Comparison of ENCODE assay signal across 9 mouse cellular contexts in genomic region chr7:84447060-84447459, GRCm38 (mm10). TPM values are rescaled to one million over a fixed set of nuclear protein-coding genes. Genes with fewer than 3 reads are reported as not detected.
DNase-seq lines count a peak whose midpoint lies in the region; ATAC-seq and TF ChIP-seq lines count a peak whose summit lies in the region.
"Had no signal": no experiment of that assay in that cellular context is flagged by ENCODE, and none has a peak within 500 bp of the region (broad histone marks: within the 10 kb centered on the region; RNA-seq: fewer than 3 reads in every experiment).

No protein-coding gene starts in this region.

- no peak overlapping the region for H3K9ac ChIP-seq in forebrain, embryonic 15.5 days (replicated peaks)
- no peak overlapping the region for H3K9ac ChIP-seq in lung, postnatal 0 days (replicated peaks; ENCODE audit: low read depth)
- H3K9ac ChIP-seq: liver, embryonic 13.5 days had no signal

- H3K9me3 ChIP-seq in E14TG2a.4 (ENCODE audit: low read length): no peaks in the 10 kb centered on the region
- no peaks in the 10 kb centered on the region for H3K9me3 ChIP-seq in forebrain, embryonic 15.5 days
- H3K9me3 ChIP-seq in lung, postnatal 0 days (ENCODE audit: low read length): no peaks in the 10 kb centered on the region
- H3K9me3 ChIP-seq: liver, embryonic 13.5 days had no signal

- no peaks in the 10 kb centered on the region for H3K36me3 ChIP-seq in E14TG2a.4 (ENCODE audit: insufficient read depth, low read length)
- no peaks in the 10 kb centered on the region for H3K36me3 ChIP-seq in forebrain, embryonic 15.5 days
- no peaks in the 10 kb centered on the region for H3K36me3 ChIP-seq in lung, postnatal 0 days (ENCODE audit: insufficient read depth, low read length)
- H3K36me3 ChIP-seq: liver, embryonic 13.5 days had no signal

- peak; percentile 68 for TF ChIP-seq CTCF in gastrocnemius, adult 2 months (IDR thresholded peaks at IDR 0.05)
- TF ChIP-seq CTCF in E14TG2a.4 (conservative IDR thresholded peaks at IDR 0.05; ENCODE audit: low read length): peak; percentile 99
- TF ChIP-seq CTCF in lung, postnatal 0 days (IDR thresholded peaks at IDR 0.05): peak; percentile 91

- DNase-seq in gastrocnemius, adult 2 months: no peak
- no peak for DNase-seq in gastrocnemius, postnatal 25 days
- peak; percentile 28 for DNase-seq in c-Kit-positive CD71-positive TER-119-negative erythroid progenitor cells, embryonic 14.5 days (ENCODE audit: low read depth)
- DNase-seq in kidney, postnatal 36 days: peak; percentile 62 to 71
- peak; percentile 79 for DNase-seq in lung, postnatal 0 days (ENCODE audit: low spot score)
- peak; percentile 44 for DNase-seq in right cerebral cortex, postnatal 4 days
- DNase-seq: liver, embryonic 13.5 days had no signal

- H3K4me3 ChIP-seq in gastrocnemius, adult 2 months: no peak overlapping the region
- no peak overlapping the region for H3K4me3 ChIP-seq in E14TG2a.4 (replicated peaks; ENCODE audit: low read length)
- H3K4me3 ChIP-seq in forebrain, embryonic 15.5 days: no peak overlapping the region
- H3K4me3 ChIP-seq in lung, postnatal 0 days (ENCODE audit: low read depth, low read length): no peak overlapping the region
- H3K4me3 ChIP-seq: liver, embryonic 13.5 days had no signal

- no peak overlapping the region for H3K27ac ChIP-seq in gastrocnemius, adult 2 months
- H3K27ac ChIP-seq in forebrain, embryonic 15.5 days (replicated peaks): no peak overlapping the region
- no peak overlapping the region for H3K27ac ChIP-seq in lung, postnatal 0 days (ENCODE audit: low read length)
- H3K27ac ChIP-seq: liver, embryonic 13.5 days had no signal

- H3K4me2 ChIP-seq in forebrain, embryonic 15.5 days (replicated peaks): no peak overlapping the region
- H3K4me2 ChIP-seq in lung, postnatal 0 days (replicated peaks; ENCODE audit: low read depth, low read length): no peak overlapping the region
- H3K4me2 ChIP-seq: liver, embryonic 13.5 days had no signal

- no peak for TF ChIP-seq EP300 in lung, postnatal 0 days (IDR thresholded peaks at IDR 0.05)

- WGBS in forebrain, embryonic 15.5 days: 20% methylated on average over 4 of the region's 4 CpGs
- 29% methylated on average over 4 of the region's 4 CpGs for WGBS in lung, postnatal 0 days

- intact Hi-C loops in gastrocnemius, adult 2 months (cut with DNase I): no loop called here

- H3K4me1 ChIP-seq in E14TG2a.4 (replicated peaks; ENCODE audit: low read depth, low read length): no peaks in the 10 kb centered on the region
- no peaks in the 10 kb centered on the region for H3K4me1 ChIP-seq in forebrain, embryonic 15.5 days
- H3K4me1 ChIP-seq in lung, postnatal 0 days (ENCODE audit: insufficient read depth, low read depth, low read length): no peaks in the 10 kb centered on the region
- H3K4me1 ChIP-seq: liver, embryonic 13.5 days had no signal

- no peaks in the 10 kb centered on the region for H3K27me3 ChIP-seq in E14TG2a.4 (ENCODE audit: insufficient read depth, low read length)
- no peaks in the 10 kb centered on the region for H3K27me3 ChIP-seq in forebrain, embryonic 15.5 days
- no peaks in the 10 kb centered on the region for H3K27me3 ChIP-seq in lung, postnatal 0 days (replicated peaks; ENCODE audit: insufficient read depth, low read length)
- H3K27me3 ChIP-seq: liver, embryonic 13.5 days had no signal

- ATAC-seq in forebrain, embryonic 15.5 days (replicated peaks): peak; percentile 21; the same call in 1 of the 2 replicates
- ATAC-seq in lung, postnatal 0 days: no peak

RNA-seq across cellular contexts. Expression of gene Arnt2, which starts 37.1 kb away (rescaled TPM):
- under 1 TPM; 0.46 to 0.86 TPM for total RNA-seq in gastrocnemius, adult 2 months (2021)
- 1 to 10 TPM in 1 of 2 experiments, under 1 TPM in 1; 0.72 to 1.1 TPM for total RNA-seq in gastrocnemius, postnatal 25 days (2021)
- polyA plus RNA-seq in forebrain, embryonic 15.5 days (2015; fragmentation: Nextera tagmentation; extraction: Ambion mirVana): 59.1 and 61.2 TPM in 2 replicates
- 0.63 and 0.78 TPM in 2 replicates for polyA plus RNA-seq in lung, postnatal 0 days (2015; fragmentation: Nextera tagmentation; extraction: Ambion mirVana)

Comparison
In these comparisons a context has a peak if more than half of its experiments do, and no peak if none do; other contexts are left out.
1. DNase-seq: peak in c-Kit-positive CD71-positive TER-119-negative erythroid progenitor cells, embryonic 14.5 days (single experiment), kidney, postnatal 36 days (2 of 2), lung, postnatal 0 days (single experiment) and right cerebral cortex, postnatal 4 days (single experiment); none in gastrocnemius, adult 2 months (single experiment) and gastrocnemius, postnatal 25 days (single experiment).
2. Peak in every context shown above with its lines, with median percentiles within 50 percentile points of each other: CTCF ChIP-seq.